Mouse (Mus musculus) megakaryocyte, embryonic 14.5 days (primary cell): ENCODE results near the gene Selenom.

Experiments
- FLI1 ChIP-seq: IDR thresholded peaks from 2 replicates; pipeline ENCODE4 v1.6.1; 2012; ENCODE audit warnings: low read length, inconsistent platforms, mixed read lengths
- GATA1 ChIP-seq: IDR thresholded peaks from 3 replicates; pipeline ENCODE4 v1.6.1; 2012; ENCODE audit warnings: mixed read lengths, low read length, inconsistent platforms, borderline replicate concordance

GRCm38 (mm10) chr11:3486349-3486748 is 28.1 kb upstream of the Selenom start:
- TF ChIP-seq GATA1 (no peak), FLI1 (no peak)
